Mouse (Mus musculus): Measurements from ENCODE around the gene Cryba4. TPM values are rescaled to one million over a fixed set of nuclear protein-coding genes. Genes with fewer than 3 reads are reported as not detected.

Cryba4 gene
- total RNA-seq (2021): under 1 TPM in 1 of 2 experiments, not detected in 1; 0.61 TPM
- long read RNA-seq, experiment 1, partial matches to known transcripts: 0 of 1 reads
- long read RNA-seq, experiment 1, other reads (novel, unspliced or antisense): 0 of 1 reads
- long read RNA-seq, experiment 2, partial matches to known transcripts: 0 of 2 reads
- long read RNA-seq, experiment 2, other reads (novel, unspliced or antisense): 1 of 2 reads

- no peak for DNase-seq
- intact Hi-C loops (cut with DNase I): loop anchor here (10.0 kb wide), 1 partner anchor 832 kb away; the partner anchor contains the start of gene Crybb3
Measured at GRCm38 (mm10) chr5:112252400-112252799, at the start of gene Cryba4. TSS of gene Cryba4 (minus strand) at chr5:112252518.

GRCm38 (mm10) chr5:112301694-112302093 is 49.4 kb upstream of the Cryba4 start:
- intact Hi-C loops (cut with DNase I): no loop called here
- no peak for DNase-seq

- DNase-seq: no peak
- intact Hi-C loops (cut with DNase I): no loop called here
Measured at GRCm38 (mm10) chr5:112300721-112301308, 48.5 kb upstream of the Cryba4 start.

- intact Hi-C loops (cut with DNase I): no loop called here
Measured at GRCm38 (mm10) chr5:112300112-112300511, 47.8 kb upstream of the Cryba4 start.

GRCm38 (mm10) chr5:112299399-112299798 is 47.1 kb upstream of the Cryba4 start:
- intact Hi-C loops (cut with DNase I): no loop called here
- no peak for DNase-seq

More at GRCm38 (mm10) chr5:112300112-112300511, 47.8 kb upstream of the Cryba4 start:
- no peak for DNase-seq

GRCm38 (mm10) chr5:112298226-112298988 is 46.1 kb upstream of the Cryba4 start:
- intact Hi-C loops (cut with DNase I): no loop called here
- DNase-seq: no peak

- DNase-seq: no peak
Measured at GRCm38 (mm10) chr5:112297257-112297656, 44.9 kb upstream of the Cryba4 start.

GRCm38 (mm10) chr5:112296404-112297181 is 44.3 kb upstream of the Cryba4 start:
- DNase-seq: no peak
- intact Hi-C loops (cut with DNase I): no loop called here

More at GRCm38 (mm10) chr5:112297257-112297656, 44.9 kb upstream of the Cryba4 start:
- intact Hi-C loops (cut with DNase I): no loop called here

- no peak for DNase-seq
- intact Hi-C loops (cut with DNase I): no loop called here
Measured at GRCm38 (mm10) chr5:112295564-112295963, 43.2 kb upstream of the Cryba4 start.

GRCm38 (mm10) chr5:112295162-112295561 is 42.8 kb upstream of the Cryba4 start:
- intact Hi-C loops (cut with DNase I): no loop called here
- no peak for DNase-seq

GRCm38 (mm10) chr5:112294696-112295095 is 42.4 kb upstream of the Cryba4 start:
- intact Hi-C loops (cut with DNase I): no loop called here

GRCm38 (mm10) chr5:112293800-112294199 is 41.5 kb upstream of the Cryba4 start:
- intact Hi-C loops (cut with DNase I): no loop called here
- DNase-seq: no peak

More at GRCm38 (mm10) chr5:112294696-112295095, 42.4 kb upstream of the Cryba4 start:
- no peak for DNase-seq

- DNase-seq: no peak
- intact Hi-C loops (cut with DNase I): no loop called here
Measured at GRCm38 (mm10) chr5:112292343-112292980, 40.1 kb upstream of the Cryba4 start.

GRCm38 (mm10) chr5:112291866-112292265 is 39.5 kb upstream of the Cryba4 start:
- intact Hi-C loops (cut with DNase I): no loop called here
- no peak for DNase-seq

GRCm38 (mm10) chr5:112290536-112290880 is 38.2 kb upstream of the Cryba4 start:
- intact Hi-C loops (cut with DNase I): no loop called here

GRCm38 (mm10) chr5:112289819-112290535 is 37.7 kb upstream of the Cryba4 start:
- peak; percentile 62 to 68 for DNase-seq
- intact Hi-C loops (cut with DNase I): no loop called here

More at GRCm38 (mm10) chr5:112290536-112290880, 38.2 kb upstream of the Cryba4 start:
- no peak for DNase-seq

GRCm38 (mm10) chr5:112289236-112289635 is 36.9 kb upstream of the Cryba4 start:
- intact Hi-C loops (cut with DNase I): no loop called here
- no peak for DNase-seq

- intact Hi-C loops (cut with DNase I): no loop called here
- DNase-seq: no peak
Measured at GRCm38 (mm10) chr5:112288193-112289141, 36.1 kb upstream of the Cryba4 start.

Measured in gastrocnemius, postnatal 36 days (tissue).